Mouse (Mus musculus) small intestine, adult 2 months (tissue): ENCODE results near the gene Adgrd1.

Experiments used
- CTCF ChIP-seq: fragments of 200-500 bp; IDR thresholded peaks from 2 replicates; pipeline ENCODE4 v1.5.1; 2012; ENCODE audit warnings: low read depth, mild to moderate bottlenecking, control low read depth, inconsistent platforms, low read length, moderate library complexity, mixed read lengths; ENCODE audit not compliant: insufficient replicate concordance, insufficient read length; ENCODE audit errors: extremely low read depth
- POLR2A ChIP-seq: fragments of 200-500 bp; IDR thresholded peaks from 2 replicates; pipeline ENCODE4 v1.6.1; 2012; ENCODE audit warnings: low read depth, mild to moderate bottlenecking, control low read depth, inconsistent platforms, low read length, moderate library complexity

GRCm38 (mm10) chr5:129145307-129145935 lies 48.9 kb downstream of the Adgrd1 start:
- TF ChIP-seq CTCF (no peak), POLR2A (no peak)
